Mouse (Mus musculus): ENCODE data around the gene Sptb. TPM values are rescaled to one million over a fixed set of nuclear protein-coding genes. Genes with fewer than 3 reads are reported as not detected.

The Sptb gene
- total and polyA plus RNA-seq, 2 experiments: 0.43 to 0.46 TPM

DNA sequence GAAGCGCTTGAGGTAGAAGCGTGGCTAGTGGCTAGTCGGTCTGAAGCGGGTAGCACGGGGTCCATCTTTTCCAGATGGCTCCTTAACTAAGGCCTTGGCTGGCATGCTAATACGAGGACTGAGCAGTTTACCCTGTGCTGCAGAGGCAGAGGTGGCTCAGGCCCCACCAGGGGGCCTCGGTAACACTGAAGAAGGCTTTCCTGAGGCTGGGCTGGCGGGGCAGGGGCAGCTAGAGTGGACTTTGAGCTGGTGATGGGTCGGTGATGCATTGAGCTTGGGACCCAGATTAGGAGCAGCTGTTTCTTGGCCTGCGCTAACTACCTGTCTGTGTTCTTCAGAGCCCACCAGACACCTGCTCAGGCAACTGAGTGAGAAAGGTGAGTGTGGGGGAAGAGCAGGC, 139.1 kb downstream of the Sptb start:
- Histone ChIP-seq H3K27me3 (ENCODE audit: control insufficient read depth, insufficient read depth, low read length) (no peaks in the 10 kb centered on the region), H3K4me1 (ENCODE audit: control insufficient read depth, insufficient read depth, low read length) (no peaks in the 10 kb centered on the region), H3K79me2 (ENCODE audit: control insufficient read depth, insufficient read depth, low read length) (no peaks in the 10 kb centered on the region), H3K4me3 (ENCODE audit: insufficient read depth, low read depth, low read length) (no peak overlapping the region), H3K27ac (replicated peaks; ENCODE audit: insufficient read depth, low read depth, low read length) (no peak overlapping the region), H3K36me3 (ENCODE audit: control insufficient read depth, insufficient read depth, low read length) (peaks cover 25% of the 10 kb centered on the region), H3K9ac (ENCODE audit: low read depth, low read length) (no peak overlapping the region)
- 88% methylated on average over 10 of the region's 10 CpGs for WGBS
- no peak for DNase-seq (ENCODE audit: extremely low read depth, low read depth, low spot score)
- TF ChIP-seq CTCF (IDR thresholded peaks at IDR 0.05; ENCODE audit: low read depth, low read length) (no peak), POLR2A (IDR thresholded peaks at IDR 0.05; ENCODE audit: extremely low read depth, insufficient read depth, low read length) (no peak)

DNA sequence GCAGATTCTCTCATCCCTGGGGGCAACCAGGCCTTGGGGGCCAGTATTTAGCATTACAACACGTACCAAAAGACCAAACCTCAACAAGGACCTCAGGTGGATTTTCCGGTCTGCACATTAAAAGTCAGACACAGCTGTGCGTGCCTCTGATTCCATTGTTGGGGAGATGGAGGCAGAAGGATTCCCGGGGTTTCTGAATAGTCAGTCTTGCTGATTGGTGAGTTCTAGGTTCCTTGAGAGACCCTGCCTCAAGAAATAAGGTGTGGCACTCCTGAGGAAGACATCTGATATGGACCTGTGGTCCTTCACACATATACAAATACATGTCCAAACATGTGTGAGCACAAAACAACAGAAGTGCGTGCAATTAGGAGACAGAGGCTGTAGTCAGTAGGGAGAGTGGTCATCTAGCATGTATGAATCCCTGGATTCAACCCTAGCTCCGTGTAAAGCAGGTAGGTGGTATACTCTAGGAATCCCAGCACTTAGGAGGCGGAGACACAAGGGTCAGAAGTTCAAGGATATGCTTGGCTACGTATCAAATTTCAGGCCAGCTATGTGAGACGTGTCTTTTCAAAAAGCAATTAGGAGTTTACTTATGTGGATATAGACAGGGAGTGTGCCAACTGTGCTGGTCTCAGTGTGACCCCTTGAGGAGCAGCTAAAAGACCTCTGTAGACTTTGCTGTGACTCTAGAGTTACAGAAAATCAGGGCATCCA, 140.0 kb downstream of the Sptb start:
- WGBS: 64% methylated on average over 9 of the region's 9 CpGs
- Histone ChIP-seq H3K27ac (replicated peaks; ENCODE audit: insufficient read depth, low read depth, low read length) (no peak overlapping the region), H3K4me3 (ENCODE audit: insufficient read depth, low read depth, low read length) (no peak overlapping the region), H3K4me1 (ENCODE audit: control insufficient read depth, insufficient read depth, low read length) (no peaks in the 10 kb centered on the region), H3K79me2 (ENCODE audit: control insufficient read depth, insufficient read depth, low read length) (no peaks in the 10 kb centered on the region), H3K36me3 (ENCODE audit: control insufficient read depth, insufficient read depth, low read length) (peaks cover 26% of the 10 kb centered on the region), H3K9ac (ENCODE audit: low read depth, low read length) (no peak overlapping the region), H3K27me3 (ENCODE audit: control insufficient read depth, insufficient read depth, low read length) (no peaks in the 10 kb centered on the region)
- peak; percentile 50 for DNase-seq (ENCODE audit: extremely low read depth, low read depth, low spot score)
- TF ChIP-seq POLR2A (IDR thresholded peaks at IDR 0.05; ENCODE audit: extremely low read depth, insufficient read depth, low read length) (no peak), CTCF (IDR thresholded peaks at IDR 0.05; ENCODE audit: low read depth, low read length) (no peak)

DNA sequence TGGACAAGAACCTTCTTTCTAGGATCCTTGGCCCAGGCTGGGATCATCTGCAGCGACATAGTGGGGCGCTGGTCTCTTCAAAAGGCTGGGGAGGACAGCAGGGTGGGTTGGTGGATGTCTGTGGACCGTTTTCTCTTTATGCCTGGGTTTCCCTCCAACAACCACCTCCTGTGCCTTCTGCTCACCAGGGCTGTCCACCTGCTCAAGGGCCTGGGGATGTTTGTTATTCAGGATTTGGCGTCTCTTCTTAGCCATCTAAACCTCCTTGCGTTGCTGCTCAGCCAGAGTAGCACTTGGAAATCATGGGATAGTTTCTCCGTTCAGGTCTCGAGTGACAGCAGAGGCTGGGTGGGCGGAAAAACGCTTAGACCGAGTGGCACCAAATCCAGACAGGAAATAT, 144.1 kb downstream of the Sptb start:
- H3K4me1 ChIP-seq (ENCODE audit: control insufficient read depth, insufficient read depth, low read length): no peaks in the 10 kb centered on the region
- H3K27me3 ChIP-seq (ENCODE audit: control insufficient read depth, insufficient read depth, low read length): no peaks in the 10 kb centered on the region
- H3K27ac ChIP-seq (replicated peaks; ENCODE audit: insufficient read depth, low read depth, low read length): no peak overlapping the region
- no peak overlapping the region for H3K4me3 ChIP-seq (ENCODE audit: insufficient read depth, low read depth, low read length)
- no peaks in the 10 kb centered on the region for H3K79me2 ChIP-seq (ENCODE audit: control insufficient read depth, insufficient read depth, low read length)
- TF ChIP-seq CTCF (IDR thresholded peaks at IDR 0.05; ENCODE audit: low read depth, low read length): no peak
- no peak for TF ChIP-seq POLR2A (IDR thresholded peaks at IDR 0.05; ENCODE audit: extremely low read depth, insufficient read depth, low read length)
- peaks cover 38% of the 10 kb centered on the region for H3K36me3 ChIP-seq (ENCODE audit: control insufficient read depth, insufficient read depth, low read length)
- no peak overlapping the region for H3K9ac ChIP-seq (ENCODE audit: low read depth, low read length)
- DNase-seq (ENCODE audit: extremely low read depth, low read depth, low spot score): no peak
- 92% methylated on average over 10 of the region's 10 CpGs for WGBS

GRCm38 (mm10) chr12:76562196-76562595, 148.2 kb downstream of the Sptb start:
- Histone ChIP-seq H3K4me3 (ENCODE audit: insufficient read depth, low read depth, low read length) (no peak overlapping the region), H3K4me1 (ENCODE audit: control insufficient read depth, insufficient read depth, low read length) (peaks cover 5% of the 10 kb centered on the region), H3K9ac (ENCODE audit: low read depth, low read length) (no peak overlapping the region), H3K27me3 (ENCODE audit: control insufficient read depth, insufficient read depth, low read length) (no peaks in the 10 kb centered on the region), H3K27ac (replicated peaks; ENCODE audit: insufficient read depth, low read depth, low read length) (no peak overlapping the region), H3K36me3 (ENCODE audit: control insufficient read depth, insufficient read depth, low read length) (peaks cover 35% of the 10 kb centered on the region), H3K79me2 (ENCODE audit: control insufficient read depth, insufficient read depth, low read length) (peaks cover 10% of the 10 kb centered on the region; the same call in 1 of the 2 replicates)
- TF ChIP-seq POLR2A (IDR thresholded peaks at IDR 0.05; ENCODE audit: extremely low read depth, insufficient read depth, low read length) (no peak), CTCF (IDR thresholded peaks at IDR 0.05; ENCODE audit: low read depth, low read length) (no peak)
- 80% methylated on average over 4 of the region's 4 CpGs for WGBS
- no peak for DNase-seq (ENCODE audit: extremely low read depth, low read depth, low spot score)

GRCm38 (mm10) chr12:76558206-76558605, 152.1 kb downstream of the Sptb start:
- DNase-seq (ENCODE audit: extremely low read depth, low read depth, low spot score): peak; percentile 82
- H3K27me3 ChIP-seq (ENCODE audit: control insufficient read depth, insufficient read depth, low read length): no peaks in the 10 kb centered on the region
- H3K79me2 ChIP-seq (ENCODE audit: control insufficient read depth, insufficient read depth, low read length): peaks cover 21% of the 10 kb centered on the region; the same call in 1 of the 2 replicates
- TF ChIP-seq POLR2A (IDR thresholded peaks at IDR 0.05; ENCODE audit: extremely low read depth, insufficient read depth, low read length) (no peak), CTCF (IDR thresholded peaks at IDR 0.05; ENCODE audit: low read depth, low read length) (no peak)
- H3K4me3 ChIP-seq (ENCODE audit: insufficient read depth, low read depth, low read length): no peak overlapping the region
- H3K9ac ChIP-seq (ENCODE audit: low read depth, low read length): peak overlapping the region; percentile 13; the same call in 1 of the 2 replicates
- peaks cover 32% of the 10 kb centered on the region for H3K4me1 ChIP-seq (ENCODE audit: control insufficient read depth, insufficient read depth, low read length)
- 24% methylated on average over 5 of the region's 5 CpGs for WGBS
- peak overlapping the region; percentile 19 for H3K27ac ChIP-seq (replicated peaks; ENCODE audit: insufficient read depth, low read depth, low read length)
- H3K36me3 ChIP-seq (ENCODE audit: control insufficient read depth, insufficient read depth, low read length): peaks cover 9% of the 10 kb centered on the region; the same call in 1 of the 2 replicates
